Mouse (Mus musculus): Measurements from ENCODE around the gene Tprg. TPM values are rescaled to one million over a fixed set of nuclear protein-coding genes. Genes with fewer than 3 reads are reported as not detected.

Tprg gene
- polyA plus RNA-seq (2015; fragmentation: Nextera tagmentation; extraction: Ambion mirVana), result 0.21 TPM in 1 of 2 replicates, not detected in the other

DNA sequence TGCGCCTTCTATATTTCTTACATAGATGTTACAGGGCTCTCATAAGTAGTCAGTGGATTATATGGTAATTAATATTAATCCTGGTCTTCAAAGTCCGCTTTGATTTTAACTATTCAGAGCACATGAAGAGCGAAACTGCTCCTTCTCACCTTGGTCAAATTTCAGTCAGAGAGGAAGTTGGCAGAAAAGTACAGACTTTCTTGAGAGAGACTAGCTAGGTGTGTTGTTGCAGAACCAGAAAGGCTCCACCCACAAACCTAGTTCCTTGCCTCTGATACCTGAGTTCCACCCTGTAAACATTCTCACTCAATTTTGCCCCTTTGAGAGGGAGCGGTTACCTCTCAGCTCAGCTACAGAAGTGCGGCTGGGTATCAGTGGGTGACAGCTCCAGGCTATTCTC, at the start of gene Tprg:
Gene Tprg, plus strand, starts transcription at position 301 of the 400 bp plus-strand sequence.
- no peaks in the 10 kb centered on the region for H3K36me3 ChIP-seq (ENCODE audit: control insufficient read depth, insufficient read depth, low read length)
- H3K9me3 ChIP-seq (ENCODE audit: control insufficient read depth, low read length), result no peaks in the 10 kb centered on the region
- H3K4me3 ChIP-seq (ENCODE audit: low read length), result no peak within 1 kb of the TSS
- H3K4me2 ChIP-seq (ENCODE audit: low read depth, low read length), result no peak within 1 kb of the TSS
- H3K27ac ChIP-seq (ENCODE audit: low read length), result no peak within 1 kb of the TSS
- H3K4me1 ChIP-seq (ENCODE audit: control insufficient read depth, insufficient read depth, low read length), result 0 out of 2 replicates have a peak, but pooled peaks cover 3% of the 10 kb centered on the region
- H3K27me3 ChIP-seq (replicated peaks; ENCODE audit: control insufficient read depth, insufficient read depth, low read length), result no peaks in the 10 kb centered on the region
- no peak for ATAC-seq
- whole genome bisulfite sequencing, result 86% methylated on average over 5 of the region's 5 CpGs
- H3K9ac ChIP-seq (ENCODE audit: low read depth, low read length), result no peak within 1 kb of the TSS

DNA sequence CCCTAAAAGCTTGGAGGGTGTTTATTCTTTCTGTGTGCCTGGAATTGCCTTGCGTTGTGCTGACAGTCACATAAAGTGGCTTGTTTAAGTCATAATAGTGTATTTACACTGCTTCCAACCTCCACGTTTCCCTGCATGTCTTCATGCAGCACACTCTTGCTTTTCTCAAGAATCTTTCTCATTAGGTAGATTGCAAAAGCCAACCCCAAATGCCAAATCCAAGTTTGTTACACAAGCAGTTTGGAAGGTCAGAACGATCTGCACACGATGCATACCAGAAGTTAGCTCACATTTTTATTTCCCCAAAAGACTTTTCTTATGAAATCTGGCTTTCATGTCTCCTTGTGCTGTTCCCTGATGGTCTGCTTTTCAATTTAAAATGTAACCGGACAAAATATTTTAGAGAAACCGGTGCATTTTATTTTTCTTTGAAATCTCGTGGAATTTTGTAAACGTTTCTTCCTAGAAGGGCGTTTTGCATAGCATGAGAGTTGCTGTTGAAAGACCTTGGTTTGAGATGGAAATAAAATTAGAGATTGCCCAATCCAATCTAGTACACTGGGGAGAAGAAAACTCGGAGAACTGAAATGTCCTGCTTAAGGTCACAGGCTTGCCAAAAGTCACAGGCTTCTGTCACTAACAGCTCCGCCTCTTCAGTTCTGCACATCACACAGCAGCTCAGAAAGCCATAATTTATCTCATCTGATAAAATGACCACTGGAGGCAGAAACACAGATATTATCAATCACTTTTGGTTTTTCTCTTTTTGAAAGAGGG, 48.2 kb upstream of the Tprg start:
- Histone ChIP-seq H3K36me3 (ENCODE audit: control insufficient read depth, insufficient read depth, low read length) (no peaks in the 10 kb centered on the region), H3K4me1 (ENCODE audit: control insufficient read depth, insufficient read depth, low read length) (no peaks in the 10 kb centered on the region), H3K9me3 (ENCODE audit: control insufficient read depth, low read length) (no peaks in the 10 kb centered on the region), H3K27ac (ENCODE audit: low read length) (no peak overlapping the region), H3K4me3 (ENCODE audit: low read length) (no peak overlapping the region), H3K4me2 (ENCODE audit: low read depth, low read length) (no peak overlapping the region), H3K27me3 (replicated peaks; ENCODE audit: control insufficient read depth, insufficient read depth, low read length) (no peaks in the 10 kb centered on the region), H3K9ac (ENCODE audit: low read depth, low read length) (no peak overlapping the region)
- ATAC-seq, result no peak
- WGBS, result 63% methylated on average over 11 of the region's 11 CpGs

- no peak for ATAC-seq
- Histone ChIP-seq H3K4me3 (ENCODE audit: low read length) (no peak overlapping the region), H3K27ac (ENCODE audit: low read length) (no peak overlapping the region), H3K9me3 (ENCODE audit: control insufficient read depth, low read length) (no peaks in the 10 kb centered on the region), H3K36me3 (ENCODE audit: control insufficient read depth, insufficient read depth, low read length) (no peaks in the 10 kb centered on the region), H3K4me1 (ENCODE audit: control insufficient read depth, insufficient read depth, low read length) (no peaks in the 10 kb centered on the region), H3K27me3 (replicated peaks; ENCODE audit: control insufficient read depth, insufficient read depth, low read length) (no peaks in the 10 kb centered on the region), H3K9ac (ENCODE audit: low read depth, low read length) (no peak overlapping the region), H3K4me2 (ENCODE audit: low read depth, low read length) (no peak overlapping the region)
- WGBS, result 75% methylated on average over 6 of the region's 6 CpGs
These were observed 37.7 kb upstream of the Tprg start for GRCm38 (mm10) chr16:25248889-25249288.

DNA sequence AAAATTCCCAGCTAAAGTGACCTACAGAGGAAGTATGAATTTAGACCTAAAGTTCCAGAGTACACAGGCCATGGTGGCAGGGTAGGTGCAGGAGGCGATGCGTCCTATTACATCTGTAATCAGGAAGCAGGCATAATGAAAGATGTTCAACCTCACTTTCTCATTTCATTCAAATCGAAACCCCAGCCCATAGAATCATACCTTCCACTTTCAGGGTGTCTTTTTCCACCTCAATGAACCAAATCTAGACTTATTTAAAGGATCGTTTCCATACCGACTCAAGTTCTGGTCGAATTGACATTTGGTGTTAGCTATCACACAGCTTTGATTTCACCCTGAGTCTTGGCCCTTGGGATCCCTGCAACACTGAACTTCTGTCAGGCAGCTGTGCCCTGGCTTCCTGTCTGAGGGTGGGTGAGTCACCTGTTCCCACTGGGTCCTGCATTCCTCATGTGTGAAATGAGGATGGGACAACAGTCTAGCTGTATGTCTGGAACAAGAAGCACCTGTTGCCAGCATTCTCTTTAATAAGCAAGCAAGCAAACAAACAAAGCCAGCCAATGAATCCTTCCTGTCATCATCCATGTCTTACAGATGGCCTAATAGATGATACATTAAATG, 36.4 kb upstream of the Tprg start:
- H3K4me3 ChIP-seq (ENCODE audit: low read length), result no peak overlapping the region
- H3K27ac ChIP-seq (ENCODE audit: low read length), result no peak overlapping the region
- ATAC-seq, result no peak
- no peaks in the 10 kb centered on the region for H3K27me3 ChIP-seq (replicated peaks; ENCODE audit: control insufficient read depth, insufficient read depth, low read length)
- H3K4me1 ChIP-seq (ENCODE audit: control insufficient read depth, insufficient read depth, low read length), result no peaks in the 10 kb centered on the region
- no peaks in the 10 kb centered on the region for H3K36me3 ChIP-seq (ENCODE audit: control insufficient read depth, insufficient read depth, low read length)
- no peaks in the 10 kb centered on the region for H3K9me3 ChIP-seq (ENCODE audit: control insufficient read depth, low read length)
- H3K9ac ChIP-seq (ENCODE audit: low read depth, low read length), result no peak overlapping the region
- 90% methylated on average over 6 of the region's 6 CpGs for WGBS
- H3K4me2 ChIP-seq (ENCODE audit: low read depth, low read length), result no peak overlapping the region

- no peak overlapping the region for H3K4me3 ChIP-seq (ENCODE audit: low read length)
- H3K27ac ChIP-seq (ENCODE audit: low read length), result no peak overlapping the region
- no peak overlapping the region for H3K4me2 ChIP-seq (ENCODE audit: low read depth, low read length)
- no peaks in the 10 kb centered on the region for H3K9me3 ChIP-seq (ENCODE audit: control insufficient read depth, low read length)
- H3K9ac ChIP-seq (ENCODE audit: low read depth, low read length), result no peak overlapping the region
- no peaks in the 10 kb centered on the region for H3K27me3 ChIP-seq (replicated peaks; ENCODE audit: control insufficient read depth, insufficient read depth, low read length)
- 82% methylated on average over 9 of the region's 9 CpGs for WGBS
- no peak for ATAC-seq
- no peaks in the 10 kb centered on the region for H3K36me3 ChIP-seq (ENCODE audit: control insufficient read depth, insufficient read depth, low read length)
- no peaks in the 10 kb centered on the region for H3K4me1 ChIP-seq (ENCODE audit: control insufficient read depth, insufficient read depth, low read length)
These were observed 35.5 kb upstream of the Tprg start for GRCm38 (mm10) chr16:25251080-25251479.

DNA sequence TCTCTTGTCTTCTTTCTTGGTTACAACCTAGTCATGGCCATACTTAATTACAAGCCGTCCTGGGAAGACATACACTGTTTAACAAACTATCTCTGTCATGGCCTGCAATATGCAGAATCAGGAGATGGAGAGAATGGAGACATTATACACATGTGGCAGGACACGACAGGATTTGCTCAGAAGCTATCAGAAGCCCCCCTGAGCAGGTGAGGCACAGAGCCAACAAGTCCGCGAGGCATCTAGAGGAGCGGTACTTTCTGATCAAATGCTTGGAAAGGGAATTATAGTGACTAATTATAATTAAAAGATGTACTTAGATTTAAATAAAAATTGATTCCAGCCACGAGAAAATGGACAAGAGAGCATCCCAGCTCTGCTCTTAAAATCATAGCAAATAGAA, 32.0 kb upstream of the Tprg start:
- ATAC-seq, result no peak
- Histone ChIP-seq H3K9me3 (ENCODE audit: control insufficient read depth, low read length) (no peaks in the 10 kb centered on the region), H3K36me3 (ENCODE audit: control insufficient read depth, insufficient read depth, low read length) (no peaks in the 10 kb centered on the region), H3K4me2 (ENCODE audit: low read depth, low read length) (no peak overlapping the region), H3K4me1 (ENCODE audit: control insufficient read depth, insufficient read depth, low read length) (no peaks in the 10 kb centered on the region), H3K27ac (ENCODE audit: low read length) (no peak overlapping the region), H3K27me3 (replicated peaks; ENCODE audit: control insufficient read depth, insufficient read depth, low read length) (no peaks in the 10 kb centered on the region), H3K4me3 (ENCODE audit: low read length) (no peak overlapping the region), H3K9ac (ENCODE audit: low read depth, low read length) (no peak overlapping the region)
- 84% methylated on average over 6 of the region's 6 CpGs for WGBS

- 72% methylated on average over 11 of the region's 11 CpGs for WGBS
- no peaks in the 10 kb centered on the region for H3K4me1 ChIP-seq (ENCODE audit: control insufficient read depth, insufficient read depth, low read length)
These were observed 31.4 kb upstream of the Tprg start for GRCm38 (mm10) chr16:25255186-25255585.

DNA sequence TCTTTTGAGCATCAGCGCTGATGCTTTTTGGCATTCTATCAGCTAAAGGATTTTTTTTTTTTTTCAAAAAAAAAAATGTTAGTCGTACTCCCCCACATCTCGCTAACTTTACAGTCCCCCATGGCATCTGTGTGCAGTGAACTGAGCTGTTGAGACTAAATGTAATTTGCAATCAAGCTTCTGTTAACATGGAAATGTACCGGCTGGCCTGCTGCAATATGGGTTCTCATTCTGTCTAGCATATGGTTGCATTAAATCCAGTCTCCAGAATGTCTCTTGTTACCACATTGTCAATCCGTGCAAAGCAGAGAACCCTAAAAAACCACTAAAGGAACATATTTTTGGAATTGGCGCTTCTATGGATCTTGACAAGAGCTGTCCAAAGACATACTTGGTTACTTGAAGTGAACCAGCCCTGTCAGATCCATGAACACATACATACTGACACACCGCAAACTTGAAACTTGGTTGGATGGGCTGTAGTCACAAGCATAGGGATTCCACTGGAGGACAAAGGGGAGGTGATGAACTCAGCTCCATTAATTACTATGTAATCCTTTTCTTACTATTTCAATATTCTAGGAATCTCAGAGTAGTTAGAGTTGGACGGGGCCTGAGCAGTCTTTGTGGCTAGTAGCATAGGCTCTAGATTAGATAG, 30.9 kb upstream of the Tprg start:
- H3K4me2 ChIP-seq (ENCODE audit: low read depth, low read length), result no peak overlapping the region
- H3K27me3 ChIP-seq (replicated peaks; ENCODE audit: control insufficient read depth, insufficient read depth, low read length), result no peaks in the 10 kb centered on the region
- no peak for ATAC-seq
- H3K36me3 ChIP-seq (ENCODE audit: control insufficient read depth, insufficient read depth, low read length), result no peaks in the 10 kb centered on the region
- no peak overlapping the region for H3K4me3 ChIP-seq (ENCODE audit: low read length)
- no peak overlapping the region for H3K27ac ChIP-seq (ENCODE audit: low read length)
- 81% methylated on average over 8 of the region's 8 CpGs for WGBS
- no peaks in the 10 kb centered on the region for H3K9me3 ChIP-seq (ENCODE audit: control insufficient read depth, low read length)
- H3K9ac ChIP-seq (ENCODE audit: low read depth, low read length), result no peak overlapping the region
- no peaks in the 10 kb centered on the region for H3K4me1 ChIP-seq (ENCODE audit: control insufficient read depth, insufficient read depth, low read length)

More at GRCm38 (mm10) chr16:25255186-25255585, 31.4 kb upstream of the Tprg start:
- ATAC-seq, result no peak
- no peak overlapping the region for H3K4me2 ChIP-seq (ENCODE audit: low read depth, low read length)
- no peaks in the 10 kb centered on the region for H3K36me3 ChIP-seq (ENCODE audit: control insufficient read depth, insufficient read depth, low read length)
- H3K27me3 ChIP-seq (replicated peaks; ENCODE audit: control insufficient read depth, insufficient read depth, low read length), result no peaks in the 10 kb centered on the region
- H3K27ac ChIP-seq (ENCODE audit: low read length), result no peak overlapping the region
- H3K9ac ChIP-seq (ENCODE audit: low read depth, low read length), result no peak overlapping the region
- no peaks in the 10 kb centered on the region for H3K9me3 ChIP-seq (ENCODE audit: control insufficient read depth, low read length)
- H3K4me3 ChIP-seq (ENCODE audit: low read length), result no peak overlapping the region

GRCm38 (mm10) chr16:25262306-25262705, 24.3 kb upstream of the Tprg start:
- no peak overlapping the region for H3K9ac ChIP-seq (ENCODE audit: low read depth, low read length)
- no peaks in the 10 kb centered on the region for H3K36me3 ChIP-seq (ENCODE audit: control insufficient read depth, insufficient read depth, low read length)
- no peak overlapping the region for H3K27ac ChIP-seq (ENCODE audit: low read length)
- H3K4me2 ChIP-seq (ENCODE audit: low read depth, low read length), result no peak overlapping the region
- H3K9me3 ChIP-seq (ENCODE audit: control insufficient read depth, low read length), result no peaks in the 10 kb centered on the region
- no peaks in the 10 kb centered on the region for H3K27me3 ChIP-seq (replicated peaks; ENCODE audit: control insufficient read depth, insufficient read depth, low read length)
- no peaks in the 10 kb centered on the region for H3K4me1 ChIP-seq (ENCODE audit: control insufficient read depth, insufficient read depth, low read length)
- WGBS, result 92% methylated on average over 5 of the region's 5 CpGs
- ATAC-seq, result no peak
- H3K4me3 ChIP-seq (ENCODE audit: low read length), result no peak overlapping the region

Measured in intestine, embryonic 16.5 days (tissue).